Mouse (Mus musculus) subcutaneous adipose tissue, adult 2 months (tissue): ENCODE data around the gene Ets1. TPM values are rescaled to one million over a fixed set of nuclear protein-coding genes. Genes with fewer than 3 reads are reported as not detected.

Source experiments
- polyA plus RNA-seq: library from polyadenylated mRNA; depleted of rRNA; stranded (reverse); fragments of >200 nt; gene quantifications from 2 replicates; pipeline ENCODE4 v1.2.3, GENCODE M21; 2012; ENCODE audit warnings: low replicate concordance; rRNA removed

Gene Ets1
- polyA plus RNA-seq = 25.3 and 34.7 TPM in 2 replicates

DNA sequence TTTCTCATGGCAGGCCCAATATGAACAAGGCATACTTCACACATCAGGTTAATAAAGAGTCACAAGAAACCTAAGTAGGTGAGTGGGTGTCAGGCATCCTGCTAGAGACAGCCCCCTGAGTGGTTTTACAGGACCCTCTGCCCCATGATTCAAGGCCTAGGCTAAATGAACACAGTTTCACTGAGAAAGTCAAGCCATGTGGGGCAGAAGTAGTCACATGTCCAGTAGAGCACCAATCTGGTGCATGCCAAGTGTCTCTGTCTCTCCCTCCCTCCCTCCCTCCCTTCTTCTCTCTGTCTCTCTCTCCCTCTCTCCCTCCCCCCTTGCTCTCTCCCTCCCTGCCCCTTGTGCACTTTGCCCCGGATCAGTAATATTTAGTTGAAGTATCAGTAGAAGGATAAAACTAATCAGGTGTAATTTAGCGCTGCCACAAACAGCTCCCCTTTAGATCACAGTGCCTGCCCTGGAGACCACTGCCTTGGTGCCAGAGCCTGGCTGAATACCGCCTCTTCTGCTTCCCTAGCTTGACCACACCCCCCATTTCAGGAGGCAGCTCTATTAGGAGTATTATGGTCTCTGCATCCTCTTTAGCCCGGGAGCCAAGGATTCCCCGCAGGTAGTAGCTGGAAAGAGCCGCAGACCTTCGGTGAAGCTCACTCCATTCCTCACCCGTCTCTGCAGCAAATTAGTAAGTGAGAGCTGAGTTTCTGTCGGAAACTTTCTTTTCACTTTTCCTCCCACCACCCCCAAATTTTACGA, at the start of gene Ets1:
TSS of gene Ets1 (plus strand) at position 595 of the 759 bp plus-strand sequence.

Other genes with a start within 250 kb of the Ets1 start
- gene Fli1, start 93.4 kb upstream of the Ets1 start, polyA plus RNA-seq = 13.4 and 26.9 TPM in 2 replicates